Mouse (Mus musculus): ENCODE measurements around the gene Sbds.

- TF ChIP-seq CTCF (IDR thresholded peaks at IDR 0.05): no peak
- TF ChIP-seq EP300 (IDR thresholded peaks at IDR 0.05): 0 out of 2 replicates have a peak, but pooled peaks have one; percentile 14
Measured at GRCm38 (mm10) chr5:130247823-130248222, 7.5 kb downstream of the Sbds start.
